Mouse (Mus musculus) ES-E14 (cell line): ENCODE results near the gene Fance. TPM values are rescaled to one million over a fixed set of nuclear protein-coding genes. Genes with fewer than 3 reads are reported as not detected.

ENCODE experiments used
- DNase-seq: peaks from one replicate; pipeline ENCODE4 v3.0.0-alpha.2; 2013; ENCODE audit warnings: low read depth, low spot score
- H3K27ac ChIP-seq: 2 replicates; pipeline ENCODE4 v1.5.1; 2012; ENCODE audit warnings: low read depth, mild to moderate bottlenecking, low read length, moderate library complexity, mixed read lengths; ENCODE audit not compliant: poor library complexity, insufficient read depth, severe bottlenecking
- H3K36me3 ChIP-seq: 2 replicates; pipeline ENCODE4 v1.6.1; 2012; ENCODE audit warnings: mild to moderate bottlenecking, low read length, moderate library complexity, mixed read lengths; ENCODE audit not compliant: control insufficient read depth, poor library complexity, insufficient read depth, severe bottlenecking
- H3K4me1 ChIP-seq, 2 experiments: fragments of 150-350 bp in 1 of 2; sonication (generic) in 1 of 2; 2 replicates each; pipeline ENCODE4 v1.6.1; 2012; ENCODE audit warnings: low read length in 2 of 2, mild to moderate bottlenecking in 1 of 2, mixed read lengths in 1 of 2; ENCODE audit not compliant: control insufficient read depth in 2 of 2, insufficient read depth in 2 of 2, poor library complexity in 1 of 2
- H3K4me3 ChIP-seq, 2 experiments: fragments of 150-350 bp in 1 of 2; sonication (generic) in 1 of 2; 2 replicates each; pipeline ENCODE4 v1.5.1; 2012; ENCODE audit warnings: low read length in 2 of 2, low read depth in 1 of 2, mild to moderate bottlenecking in 1 of 2, mixed read lengths in 1 of 2; ENCODE audit not compliant: insufficient read depth in 1 of 2, poor library complexity in 1 of 2, severe bottlenecking in 1 of 2
- H3K9ac ChIP-seq: 2 replicates; pipeline ENCODE4 v1.6.1; 2012; ENCODE audit warnings: low read depth, mild to moderate bottlenecking, low read length, mixed read lengths; ENCODE audit not compliant: poor library complexity, insufficient read depth, severe bottlenecking
- H3K9me3 ChIP-seq: fragments of 150-350 bp; sonication (generic); 2 replicates; pipeline ENCODE4 v1.6.1; 2012; ENCODE audit warnings: low read depth, mild to moderate bottlenecking, low read length; ENCODE audit not compliant: control insufficient read depth, insufficient read depth
- CHD2 ChIP-seq: IDR thresholded peaks from 2 replicates; pipeline ENCODE4 v1.6.1; 2014; ENCODE audit warnings: mild to moderate bottlenecking, low read depth, low read length, inconsistent platforms
- HCFC1 ChIP-seq: IDR thresholded peaks from 2 replicates; pipeline ENCODE4 v1.6.1; 2012; ENCODE audit warnings: low read length, inconsistent platforms, borderline replicate concordance; ENCODE audit not compliant: insufficient read depth
- MAFK ChIP-seq: IDR thresholded peaks from 2 replicates; pipeline ENCODE4 v1.6.1; 2014; ENCODE audit warnings: mild to moderate bottlenecking, low read depth, low read length, inconsistent platforms; ENCODE audit not compliant: insufficient read depth
- ZC3H11A ChIP-seq: IDR thresholded peaks from 2 replicates; pipeline ENCODE4 v1.6.1; 2012; ENCODE audit warnings: low read depth, mild to moderate bottlenecking, inconsistent platforms, low read length, borderline replicate concordance
- ZNF384 ChIP-seq: IDR thresholded peaks from 2 replicates; pipeline ENCODE4 v1.6.1; 2012; ENCODE audit warnings: low read depth, low read length, inconsistent platforms
- in situ Hi-C, 2 experiments: fragments of 600-800 bp; cut with MboI; formaldehyde crosslinking; loops; one replicate each; pipeline ENCODE4 v1.15.1; 2025; ENCODE audit warnings: low sequenced_read_pairs in 2 of 2, inconsistent platforms in 1 of 2; ENCODE audit not compliant: unreplicated experiment in 2 of 2
- total RNA-seq: library from RNA; depleted of rRNA; stranded (reverse); fragments of 300-350 nt; gene quantifications from 2 replicates; pipeline ENCODE4 v1.2.3, GENCODE M21; 2012

Gene Fance
- total RNA-seq, 1 experiment: 25.9 TPM

- Histone ChIP-seq H3K9ac (peak overlapping the region; percentile 40; the same call in 1 of the 2 replicates), H3K4me3 (peak overlapping the region; percentile 57 to 95), H3K9me3 (no peaks in the 10 kb centered on the region), H3K27ac (no peak overlapping the region), H3K36me3 (peaks cover 13% of the 10 kb centered on the region; the same call in 1 of the 2 replicates), H3K4me1 (peaks cover 2 to 10% of the 10 kb centered on the region in 2 experiments; a peak in 2 of 4 replicates)
- no peak for TF ChIP-seq ZC3H11A
- TF ChIP-seq CHD2: no peak
- no peak for TF ChIP-seq HCFC1
- no peak for TF ChIP-seq MAFK
- no peak for TF ChIP-seq ZNF384
- DNase-seq: no peak
- in situ Hi-C loops: no loop called here
Observed at GRCm38 (mm10) chr17:28312232-28313211, 797 bp upstream of the Fance start.

DNA sequence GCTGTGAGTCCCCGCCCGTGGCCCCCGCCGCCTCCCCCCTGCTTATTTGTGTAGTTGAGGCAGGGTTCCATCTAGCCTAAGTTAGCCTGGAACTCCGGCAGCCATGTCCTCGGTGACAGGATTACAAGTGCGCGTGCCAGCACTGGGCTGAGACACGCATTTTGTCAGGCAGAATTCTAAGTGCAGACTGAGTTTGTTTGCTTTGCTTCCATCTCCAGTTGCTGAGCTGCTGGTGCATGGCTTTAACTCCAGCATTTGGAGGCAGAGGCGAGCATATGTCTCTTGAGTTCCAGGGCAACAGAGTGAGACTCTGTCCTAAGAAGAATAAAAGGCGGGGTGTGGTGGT, 534 bp downstream of the Fance start:
- peaks cover 2 to 10% of the 10 kb centered on the region in 2 experiments; a peak in 2 of 4 replicates for H3K4me1 ChIP-seq
- H3K4me3 ChIP-seq: peak overlapping the region; percentile 95 to 99
- no peaks in the 10 kb centered on the region for H3K9me3 ChIP-seq
- no peak overlapping the region; the same call in 1 of the 2 replicates for H3K27ac ChIP-seq
- peak overlapping the region; percentile 99 for H3K9ac ChIP-seq
- no peak for TF ChIP-seq HCFC1
- TF ChIP-seq MAFK: no peak
- TF ChIP-seq CHD2: no peak
- no peak for TF ChIP-seq ZC3H11A
- TF ChIP-seq ZNF384: no peak
- DNase-seq: no peak
- H3K36me3 ChIP-seq: peaks cover 22% of the 10 kb centered on the region
- in situ Hi-C loops: no loop called here

DNA sequence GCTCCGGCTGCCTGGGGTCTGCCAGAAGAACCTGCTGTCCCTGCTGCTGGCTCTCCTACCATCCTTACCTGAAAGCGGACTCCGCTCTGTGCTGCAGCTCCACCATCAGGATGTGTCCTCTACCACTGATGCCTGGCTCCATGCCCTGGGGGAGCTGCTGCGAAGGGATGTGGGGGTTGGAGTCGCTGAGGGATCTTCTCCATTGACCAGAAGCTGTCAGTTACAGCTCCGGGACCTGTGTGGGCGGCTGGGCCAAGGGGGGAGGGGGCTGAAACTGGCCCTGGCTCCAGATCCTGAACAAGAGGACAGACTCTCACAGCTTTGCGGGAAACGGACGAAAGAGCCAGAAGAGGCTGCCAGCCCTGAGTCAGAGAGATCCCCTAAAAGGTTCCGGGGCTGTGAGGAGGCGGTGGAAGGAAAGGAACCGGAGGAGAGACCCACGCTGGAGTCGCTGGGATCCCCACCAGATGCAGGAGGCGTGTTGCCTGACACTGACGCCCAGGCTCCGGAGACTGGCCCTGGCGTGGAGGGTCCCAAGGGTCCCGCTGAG, 2.4 kb downstream of the Fance start:
- Histone ChIP-seq H3K4me3 (no peak overlapping the region), H3K36me3 (peaks cover 25% of the 10 kb centered on the region), H3K9ac (no peak overlapping the region), H3K4me1 (peaks cover 2 to 10% of the 10 kb centered on the region in 2 experiments; a peak in 2 of 4 replicates), H3K27ac (no peak overlapping the region), H3K9me3 (no peaks in the 10 kb centered on the region)
- no peak for DNase-seq
- TF ChIP-seq ZNF384 (no peak), HCFC1 (no peak), MAFK (no peak), ZC3H11A (no peak), CHD2 (no peak)
- in situ Hi-C loops: no loop called here

DNA sequence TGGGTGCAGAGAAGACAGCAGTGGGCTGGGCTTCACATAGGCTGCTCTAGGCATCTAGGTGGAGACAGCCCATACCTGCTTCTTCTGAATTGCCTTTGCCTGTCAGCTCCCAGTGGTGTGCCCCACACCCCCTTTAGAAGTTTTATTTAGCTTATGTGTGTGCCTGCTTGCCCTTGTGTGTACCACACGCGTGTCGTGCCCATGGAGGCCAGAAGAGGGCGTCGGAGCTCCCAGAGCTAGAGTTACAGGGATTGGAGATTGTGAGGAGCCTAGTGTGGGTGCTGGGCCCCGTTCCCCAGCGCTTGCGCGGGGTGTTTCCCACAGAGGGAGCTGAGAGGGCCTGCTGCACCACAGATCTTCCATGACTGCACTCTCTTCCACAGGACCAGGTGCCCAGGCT, 3.2 kb downstream of the Fance start:
- no peak overlapping the region for H3K9ac ChIP-seq
- peaks cover 31% of the 10 kb centered on the region for H3K36me3 ChIP-seq
- no peaks in the 10 kb centered on the region for H3K9me3 ChIP-seq
- H3K4me1 ChIP-seq: peaks cover 2 to 10% of the 10 kb centered on the region in 2 experiments; a peak in 2 of 4 replicates
- in situ Hi-C loops: no loop called here
- no peak for DNase-seq
- TF ChIP-seq ZC3H11A (no peak), CHD2 (no peak), ZNF384 (no peak), HCFC1 (no peak), MAFK (no peak)
- H3K4me3 ChIP-seq: no peak overlapping the region
- no peak overlapping the region for H3K27ac ChIP-seq
